Mouse (Mus musculus) ES-Bruce4 (cell line): Measurements from ENCODE around the gene Trappc2l.

Source experiments
- CTCF ChIP-seq: IDR thresholded peaks from one replicate; pipeline ENCODE4 v1.8.1; 2011; ENCODE audit warnings: low read depth, low read length
- EP300 ChIP-seq: IDR thresholded peaks from 2 replicates; pipeline ENCODE4 v1.6.1; 2011; ENCODE audit warnings: low read depth, low read length; ENCODE audit not compliant: insufficient read depth
- POLR2A ChIP-seq: IDR thresholded peaks from one replicate; pipeline ENCODE4 v1.8.1; 2011; ENCODE audit warnings: low read length; ENCODE audit not compliant: insufficient read depth

GRCm38 (mm10) chr8:122641406-122641805 lies 30.0 kb downstream of the Trappc2l start:
- TF ChIP-seq CTCF, result no peak
- TF ChIP-seq POLR2A, result no peak
- TF ChIP-seq EP300, result no peak
